Mouse (Mus musculus) liver, embryonic 14.5 days (tissue): ENCODE measurements around the gene Dock4. TPM values are rescaled to one million over a fixed set of nuclear protein-coding genes. Genes with fewer than 3 reads are reported as not detected.

Experiments
- ATAC-seq: fragments of 200-750 bp; cut with Nextera tagmentation; 2 replicates; pipeline ENCODE4 v1.8.0; 2017; ENCODE audit warnings: moderate number of reproducible peaks, mild to moderate bottlenecking, moderate library complexity; ENCODE audit not compliant: insufficient read depth
- DNase-seq, 3 experiments: peaks; one replicate each; pipeline ENCODE4 v3.0.0-alpha.2; 2012 to 2013; ENCODE audit warnings: low read depth in 3 of 3, low spot score in 3 of 3
- H3K27ac ChIP-seq: fragments of 300-500 bp; sonication (generic); 2 replicates; pipeline ENCODE4 v1.5.1; 2014; ENCODE audit warnings: moderate library complexity, mild to moderate bottlenecking, control low read depth, inconsistent platforms
- H3K27me3 ChIP-seq: fragments of 300-500 bp; sonication (generic); 2 replicates; pipeline ENCODE4 v1.6.1; 2014; ENCODE audit warnings: mild to moderate bottlenecking, low read length, moderate library complexity; ENCODE audit not compliant: control insufficient read depth, insufficient read depth
- H3K36me3 ChIP-seq: fragments of 300-500 bp; sonication (generic); replicated peaks from 2 replicates; pipeline ENCODE4 v1.6.1; 2014; ENCODE audit warnings: low read depth; ENCODE audit not compliant: control insufficient read depth, insufficient read depth
- H3K4me1 ChIP-seq, 2 experiments: fragments of 200-500 bp in 1 of 2; fragments of 300-500 bp in 1 of 2; sonication (generic) in 1 of 2; replicated peaks; 2 replicates each; pipeline ENCODE4 v1.6.1; 2012 to 2014; ENCODE audit warnings: antibody characterized with exemption in 1 of 2, inconsistent platforms in 1 of 2, low read length in 1 of 2; ENCODE audit not compliant: control insufficient read depth in 2 of 2, insufficient read depth in 2 of 2
- H3K4me2 ChIP-seq: fragments of 300-500 bp; sonication (generic); 2 replicates; pipeline ENCODE4 v1.6.1; 2014; ENCODE audit warnings: low read depth, mild to moderate bottlenecking, control low read depth, moderate library complexity
- H3K4me3 ChIP-seq, 2 experiments: fragments of 200-500 bp in 1 of 2; fragments of 300-500 bp in 1 of 2; sonication (generic) in 1 of 2; 2 replicates each; pipeline ENCODE4 v1.5.1; 2012 to 2014; ENCODE audit warnings: low read depth in 2 of 2, low read length in 2 of 2, mild to moderate bottlenecking in 2 of 2, control low read depth in 1 of 2, inconsistent platforms in 1 of 2, moderate library complexity in 1 of 2; ENCODE audit not compliant: insufficient read depth in 1 of 2
- H3K9ac ChIP-seq: fragments of 300-500 bp; sonication (generic); replicated peaks from 2 replicates; pipeline ENCODE4 v1.6.1; 2014; ENCODE audit warnings: mild to moderate bottlenecking, control low read depth, moderate library complexity
- H3K9me3 ChIP-seq: fragments of 300-500 bp; sonication (generic); 2 replicates; pipeline ENCODE4 v1.6.1; 2016; ENCODE audit warnings: low read length, mixed read lengths; ENCODE audit not compliant: control insufficient read depth
- CTCF ChIP-seq: IDR thresholded peaks from 2 replicates; pipeline ENCODE4 v1.5.1; 2016; ENCODE audit warnings: antibody characterized with exemption, low read depth, control low read depth
- EP300 ChIP-seq: IDR thresholded peaks from 2 replicates; pipeline ENCODE4 v1.6.1; 2016; ENCODE audit warnings: antibody characterized with exemption, low read depth
- WGBS: fragments of 180-500 bp; shearing (Covaris S2); extraction: QIAGEN DNeasy Blood & Tissue Kit; methylation state at CpG from one replicate; pipeline ENCODE4 v1.1.7; 2014; ENCODE audit not compliant: insufficient replicate concordance; 5-methylcytosine and 5-hydroxymethylcytosine counted together
- polyA plus RNA-seq, 2 experiments: library from polyadenylated mRNA; depleted of rRNA in 1 of 2; stranded (reverse) in 1 of 2; unstranded in 1 of 2; fragments of >200 nt; fragmentation: Nextera tagmentation in 1 of 2; extraction: Ambion mirVana in 1 of 2; gene quantifications; 2 replicates each; pipeline versions ENCODE4 v1.2.1 to v1.2.3; 2012 to 2014

The Dock4 gene
- polyA plus RNA-seq, 2 experiments: 0.49 to 0.57 TPM

DNA sequence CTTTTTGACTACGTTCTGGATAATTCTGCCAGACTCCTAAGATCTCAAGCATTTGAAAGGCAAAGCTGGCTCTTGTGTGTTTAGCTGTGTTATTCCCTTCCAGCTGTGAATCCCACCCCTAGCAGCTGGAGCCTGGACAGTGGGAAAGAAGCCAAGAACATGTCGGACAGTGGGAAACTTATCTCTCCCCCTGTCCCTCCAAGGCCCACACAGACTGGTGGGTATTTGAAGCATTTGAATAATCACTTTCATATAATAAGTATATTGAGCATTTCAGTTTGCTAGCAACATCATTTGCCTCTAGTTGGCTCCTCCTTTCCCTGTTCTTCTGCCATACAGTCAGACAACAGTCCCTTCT lies 392.6 kb downstream of the Dock4 start:
- H3K9me3 ChIP-seq: no peaks in the 10 kb centered on the region
- H3K27me3 ChIP-seq: no peaks in the 10 kb centered on the region
- H3K36me3 ChIP-seq: no peaks in the 10 kb centered on the region
- no peak for DNase-seq
- no peak overlapping the region for H3K4me2 ChIP-seq
- H3K9ac ChIP-seq: no peak overlapping the region
- no peak for ATAC-seq
- no peak for TF ChIP-seq CTCF
- WGBS: 75% methylated on average over 2 of the region's 2 CpGs
- H3K27ac ChIP-seq: no peak overlapping the region
- peaks cover 15 to 17% of the 10 kb centered on the region in 2 experiments for H3K4me1 ChIP-seq
- H3K4me3 ChIP-seq: no peak overlapping the region

GRCm38 (mm10) chr12:40838940-40839339 lies 393.2 kb downstream of the Dock4 start:
- WGBS: 73% methylated on average over 5 of the region's 5 CpGs
- H3K9ac ChIP-seq: no peak overlapping the region
- ATAC-seq: no peak

GRCm38 (mm10) chr12:40839817-40840216 lies 394.1 kb downstream of the Dock4 start:
- ATAC-seq (no peak), DNase-seq (no peak)
- H3K36me3 ChIP-seq: no peaks in the 10 kb centered on the region
- no peak overlapping the region for H3K9ac ChIP-seq
- no peaks in the 10 kb centered on the region for H3K27me3 ChIP-seq
- H3K27ac ChIP-seq: no peak overlapping the region
- H3K9me3 ChIP-seq: no peaks in the 10 kb centered on the region
- no peak overlapping the region for H3K4me2 ChIP-seq
- WGBS: 53% methylated on average over 4 of the region's 4 CpGs
- peaks cover 23 to 25% of the 10 kb centered on the region in 2 experiments for H3K4me1 ChIP-seq
- TF ChIP-seq CTCF (no peak), EP300 (no peak)
- H3K4me3 ChIP-seq: no peak overlapping the region

More at GRCm38 (mm10) chr12:40838940-40839339, 393.2 kb downstream of the Dock4 start:
- DNase-seq: no peak
- Histone ChIP-seq H3K27me3 (no peaks in the 10 kb centered on the region), H3K4me1 (peaks cover 21 to 23% of the 10 kb centered on the region in 2 experiments), H3K4me3 (no peak overlapping the region), H3K4me2 (no peak overlapping the region), H3K27ac (no peak overlapping the region), H3K9me3 (no peaks in the 10 kb centered on the region), H3K36me3 (no peaks in the 10 kb centered on the region)
- no peak for TF ChIP-seq CTCF
- TF ChIP-seq EP300: no peak

DNA sequence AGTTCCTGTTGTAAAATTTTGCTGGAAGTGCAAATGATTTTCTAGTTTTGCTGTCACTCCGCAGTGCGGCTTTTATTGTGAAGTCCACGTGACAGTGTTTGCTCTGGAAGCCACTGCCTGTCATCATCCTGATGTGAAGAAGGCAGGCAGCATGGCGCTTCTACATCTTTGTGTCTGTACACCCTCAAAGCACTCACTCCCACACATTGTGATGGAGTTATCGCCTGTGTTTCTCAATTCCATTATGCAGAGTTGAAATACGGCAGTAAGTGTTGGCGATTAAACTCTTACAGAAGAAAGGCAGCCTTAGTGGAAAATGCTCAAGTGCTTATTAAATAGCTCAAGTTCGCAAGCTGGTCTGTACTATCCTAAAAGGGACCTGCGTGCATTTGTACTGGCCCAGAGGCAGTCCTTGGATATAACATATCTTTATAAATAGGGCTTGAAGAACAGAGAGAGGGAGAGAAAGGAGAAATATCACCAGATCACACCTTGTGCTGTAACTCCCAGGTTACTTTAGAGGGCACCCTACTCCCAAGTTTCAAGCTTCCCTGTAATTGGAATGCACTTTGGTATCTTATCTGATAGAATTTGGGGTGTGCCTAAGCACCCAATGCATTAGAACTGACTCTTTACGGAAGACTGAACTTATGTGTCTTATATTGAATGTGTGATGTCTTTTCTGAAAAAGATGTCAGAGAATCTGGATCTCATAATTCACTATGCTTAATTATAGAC lies 396.7 kb downstream of the Dock4 start:
- peak; percentile 72 for TF ChIP-seq CTCF
- no peak for TF ChIP-seq EP300
- H3K27ac ChIP-seq: peak overlapping the region; percentile 71
- ATAC-seq (peak; percentile 78), DNase-seq (peak; percentile 47 to 75 (median 70))
- peak overlapping the region; percentile 43 for H3K4me2 ChIP-seq
- H3K36me3 ChIP-seq: no peaks in the 10 kb centered on the region
- no peaks in the 10 kb centered on the region for H3K9me3 ChIP-seq
- H3K4me3 ChIP-seq: no peak overlapping the region
- H3K9ac ChIP-seq: peak overlapping the region; percentile 51; the same call in 1 of the 2 replicates
- WGBS: 75% methylated on average over 10 of the region's 10 CpGs
- peaks cover 23 to 25% of the 10 kb centered on the region in 2 experiments for H3K4me1 ChIP-seq
- H3K27me3 ChIP-seq: no peaks in the 10 kb centered on the region; the same call in none of the 2 replicates

- no peaks in the 10 kb centered on the region for H3K36me3 ChIP-seq
Measured at GRCm38 (mm10) chr12:40842991-40843390, 397.2 kb downstream of the Dock4 start.

More at GRCm38 (mm10) chr12:40842991-40843390, 397.2 kb downstream of the Dock4 start:
- peak overlapping the region; percentile 43 for H3K4me2 ChIP-seq
- H3K9me3 ChIP-seq: no peaks in the 10 kb centered on the region
- peak overlapping the region; percentile 71 for H3K27ac ChIP-seq
- DNase-seq: no peak
- H3K27me3 ChIP-seq: no peaks in the 10 kb centered on the region; the same call in none of the 2 replicates
- peak; percentile 54; the same call in 1 of the 2 replicates for ATAC-seq
- 80% methylated on average over 5 of the region's 5 CpGs for WGBS
- H3K4me1 ChIP-seq: peaks cover 23 to 25% of the 10 kb centered on the region in 2 experiments
- TF ChIP-seq EP300 (no peak), CTCF (no peak)
- H3K9ac ChIP-seq: peak overlapping the region; percentile 51
- no peak overlapping the region for H3K4me3 ChIP-seq
